Mouse (Mus musculus) embryo, embryonic 10.5 days (tissue): ENCODE measurements around the gene Nfib.
A peak's percentile ranks its signal among the peaks of the same experiment; 100 is the strongest.

Experiments used
- DNase-seq: peaks from one replicate; pipeline ENCODE4 v3.0.0-alpha.2; 2015; ENCODE audit warnings: low spot score

Nfib gene

DNA sequence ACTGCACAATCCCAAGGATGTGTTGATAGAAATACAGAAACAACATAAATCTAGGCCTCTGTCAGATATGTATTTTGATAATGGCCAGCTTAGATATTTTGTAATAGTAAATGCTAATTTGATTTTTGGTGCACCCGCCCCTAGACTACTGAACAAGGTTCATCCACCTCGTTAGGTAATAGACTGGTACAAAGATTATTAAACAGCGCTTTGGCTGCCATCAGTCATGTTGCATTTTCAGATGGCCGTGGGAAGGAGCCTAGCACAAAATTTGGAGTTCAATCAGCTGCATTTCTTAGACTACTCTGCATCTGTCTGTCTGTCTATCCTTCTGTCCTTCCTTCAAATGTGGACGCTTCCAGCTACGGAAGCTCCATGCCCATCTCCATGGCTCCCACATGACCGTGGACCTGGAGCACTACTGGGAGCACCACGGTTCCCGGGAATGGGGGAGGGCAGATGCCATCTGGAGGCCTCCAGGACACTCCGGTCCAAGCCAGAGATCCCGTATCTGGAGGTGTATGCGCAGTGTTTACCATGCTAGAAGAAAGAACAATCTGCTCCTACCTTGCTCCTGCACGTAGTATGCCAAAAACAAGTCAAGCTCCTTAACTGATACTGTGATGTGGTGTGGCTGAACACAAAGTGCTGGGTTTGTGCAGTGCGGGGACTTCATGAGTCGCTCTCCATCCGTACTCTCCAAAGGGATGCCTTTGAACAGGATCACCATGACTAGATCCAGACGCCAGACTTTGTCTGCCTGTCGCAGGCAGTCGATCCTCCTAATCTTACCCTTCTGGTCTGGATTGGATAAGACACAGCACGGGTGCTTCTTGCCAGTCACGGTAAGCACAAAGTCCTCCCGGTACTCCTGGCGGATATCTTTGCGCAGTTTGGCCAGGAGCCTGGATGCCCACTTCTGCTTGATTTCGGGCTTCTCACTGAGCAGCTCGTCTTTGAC lies 207.6 kb downstream of the Nfib start:
- no peak for DNase-seq

DNA sequence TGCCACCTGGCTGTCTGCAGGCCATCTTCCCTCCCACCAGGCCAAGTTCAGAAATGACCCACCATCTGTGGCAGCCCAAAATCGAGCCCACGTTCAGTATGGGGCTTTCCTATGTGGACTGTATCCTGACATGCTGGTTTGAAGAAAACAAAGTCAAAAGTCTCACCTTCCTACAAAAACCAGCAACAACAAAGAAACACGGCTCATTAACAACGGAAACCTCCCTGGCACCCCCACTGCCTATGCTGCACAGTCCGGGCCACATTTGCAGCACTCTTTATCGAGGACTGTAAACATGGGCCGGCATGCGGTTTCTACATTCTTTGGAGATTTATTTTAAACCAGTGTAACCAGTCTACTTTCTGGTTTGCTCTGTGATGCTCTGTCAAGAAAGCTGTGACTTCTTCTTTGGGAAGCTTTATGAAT lies 208.4 kb downstream of the Nfib start:
- DNase-seq: no peak

DNA sequence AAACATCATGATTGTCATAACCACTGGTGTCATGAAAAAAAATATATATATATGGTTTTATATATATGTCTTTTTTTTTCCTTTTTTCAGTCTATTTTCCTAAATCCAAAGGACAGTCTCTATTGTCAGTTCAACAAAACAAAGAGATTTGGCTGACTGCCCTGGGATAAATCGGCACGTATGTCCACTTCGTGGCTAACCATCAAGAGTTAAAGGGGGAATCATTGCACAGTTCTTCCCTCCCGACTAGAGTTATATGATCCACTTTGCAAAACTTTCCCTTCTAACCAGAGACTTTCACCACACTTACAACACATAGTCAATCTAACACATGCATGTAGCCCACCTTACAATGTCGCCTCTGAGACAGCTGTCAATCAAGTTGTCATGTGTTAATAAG lies 209.2 kb downstream of the Nfib start:
- no peak for DNase-seq

DNA sequence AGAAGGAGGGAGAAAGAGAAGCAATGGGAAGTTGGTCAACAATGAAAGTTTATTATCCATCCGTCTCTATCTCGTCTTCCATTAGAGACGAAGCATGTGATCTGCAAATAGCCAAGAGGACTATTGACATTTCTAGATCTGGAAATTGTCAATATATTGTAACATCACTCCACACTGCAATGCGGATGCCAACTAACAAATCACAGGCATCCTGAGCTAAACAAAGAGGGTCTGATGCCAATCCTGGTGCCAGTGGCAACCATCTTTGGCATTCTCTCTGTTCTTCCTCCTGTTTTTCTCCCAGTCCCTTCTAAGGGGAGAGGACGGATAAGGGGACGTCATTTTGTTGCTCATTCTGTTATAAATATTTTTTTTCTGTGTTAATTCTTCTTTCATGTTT lies 209.9 kb downstream of the Nfib start:
- no peak for DNase-seq

DNA sequence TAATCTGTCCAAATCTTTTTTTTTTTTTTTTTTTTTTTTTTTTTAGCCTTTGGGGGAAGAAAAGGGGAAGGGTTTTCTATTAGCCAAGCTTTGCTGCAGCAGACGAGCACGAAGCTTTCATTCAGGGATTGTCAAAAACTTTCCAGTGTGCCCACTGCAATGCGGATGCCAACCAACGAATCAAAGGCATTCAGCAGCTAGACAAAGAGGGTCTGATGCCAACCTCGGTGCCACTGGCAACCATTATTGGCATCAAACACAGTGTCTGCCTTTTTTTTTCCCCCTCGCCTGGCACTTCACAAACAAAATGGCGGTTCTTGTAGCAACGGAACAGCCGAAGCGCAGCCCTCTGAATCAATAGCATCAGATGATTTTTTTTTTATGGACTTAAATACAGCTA lies 210.7 kb downstream of the Nfib start:
- DNase-seq: no peak

- DNase-seq: no peak
These were observed 211.1 kb downstream of the Nfib start for GRCm38 (mm10) chr4:82494424-82494823.

DNA sequence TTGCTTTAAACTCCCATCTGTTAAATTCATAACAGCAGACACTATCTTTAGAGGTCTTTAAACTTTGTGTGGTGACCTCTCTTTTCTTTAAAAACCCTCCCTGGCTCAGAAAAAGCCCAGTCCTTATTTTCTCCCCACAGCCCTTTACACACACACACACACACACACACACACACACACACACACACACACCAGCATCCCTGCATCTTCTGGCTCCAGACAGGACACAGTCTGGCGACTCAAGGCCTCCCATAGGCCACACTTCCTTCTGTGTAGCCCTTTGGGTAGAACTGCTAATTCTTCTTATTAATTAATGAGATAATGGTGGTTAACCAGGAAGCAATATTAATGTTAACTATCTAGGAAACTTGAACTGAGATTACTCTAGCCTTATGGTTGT lies 211.7 kb downstream of the Nfib start:
- no peak for DNase-seq

DNA sequence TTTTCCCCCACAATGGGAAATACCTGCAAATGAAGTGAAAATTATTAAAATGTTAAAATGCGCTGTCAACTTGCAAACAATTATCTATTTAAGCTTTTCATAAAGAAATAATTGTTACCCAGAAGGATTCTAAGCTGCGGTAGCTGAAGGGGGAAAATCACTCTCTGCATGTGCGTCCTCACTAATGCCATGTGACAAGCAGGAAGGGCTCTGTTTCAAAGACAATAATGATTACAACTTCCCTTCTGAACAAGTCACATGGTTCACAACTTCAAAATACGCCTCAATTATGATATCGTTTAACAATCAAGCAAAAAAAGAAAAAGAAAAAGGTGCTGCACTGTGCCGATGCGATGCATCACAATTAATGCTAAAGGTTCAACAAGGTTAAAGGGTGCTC lies 212.2 kb downstream of the Nfib start:
- DNase-seq: no peak

DNA sequence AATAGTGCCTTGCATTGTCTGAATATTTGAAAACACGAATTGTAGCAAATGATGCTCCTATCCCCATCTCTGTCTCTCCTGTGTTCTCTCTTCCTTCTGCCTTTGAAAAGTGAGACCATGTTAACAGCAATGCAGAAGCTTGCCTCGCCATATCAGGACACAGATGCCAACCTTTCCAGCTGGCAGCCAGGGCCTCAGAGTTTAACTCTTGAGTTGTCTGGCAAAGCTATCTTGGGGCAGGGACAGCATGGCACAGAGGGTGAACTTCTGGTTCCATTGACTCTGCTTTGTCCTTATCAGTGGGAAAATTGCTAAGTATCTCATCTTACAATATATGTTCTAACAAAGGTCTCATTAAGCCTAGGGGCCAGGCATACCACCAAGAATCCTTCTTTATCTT lies 212.8 kb downstream of the Nfib start:
- no peak for DNase-seq

GRCm38 (mm10) chr4:82489939-82490338 lies 215.6 kb downstream of the Nfib start:
- peak; percentile 57 for DNase-seq

- no peak for DNase-seq
These were observed 219.6 kb downstream of the Nfib start for GRCm38 (mm10) chr4:82485910-82486309.

GRCm38 (mm10) chr4:82483871-82484270 lies 221.7 kb downstream of the Nfib start:
- no peak for DNase-seq

GRCm38 (mm10) chr4:82483298-82483697 lies 222.3 kb downstream of the Nfib start:
- no peak for DNase-seq

DNA sequence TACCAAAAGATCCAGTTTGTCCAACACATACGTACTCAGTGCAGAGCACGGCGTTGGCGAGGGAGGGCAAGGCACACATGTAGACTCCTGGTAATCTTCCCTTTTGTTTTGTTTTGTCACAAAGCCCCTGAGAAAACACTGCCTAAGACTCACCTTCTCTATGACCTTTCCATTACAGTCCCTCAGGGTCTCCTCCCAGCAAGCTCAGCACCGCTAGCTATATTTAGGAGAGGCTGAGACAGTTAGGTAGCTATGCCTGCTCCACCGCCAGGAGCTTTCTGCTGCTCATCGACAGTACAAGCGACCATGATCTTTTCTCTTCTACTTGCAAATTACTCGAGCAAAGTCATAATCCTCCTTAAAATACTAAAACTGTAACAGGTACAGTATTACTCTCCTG lies 224.9 kb downstream of the Nfib start:
- no peak for DNase-seq

GRCm38 (mm10) chr4:82479394-82479793 lies 226.2 kb downstream of the Nfib start:
- no peak for DNase-seq

DNA sequence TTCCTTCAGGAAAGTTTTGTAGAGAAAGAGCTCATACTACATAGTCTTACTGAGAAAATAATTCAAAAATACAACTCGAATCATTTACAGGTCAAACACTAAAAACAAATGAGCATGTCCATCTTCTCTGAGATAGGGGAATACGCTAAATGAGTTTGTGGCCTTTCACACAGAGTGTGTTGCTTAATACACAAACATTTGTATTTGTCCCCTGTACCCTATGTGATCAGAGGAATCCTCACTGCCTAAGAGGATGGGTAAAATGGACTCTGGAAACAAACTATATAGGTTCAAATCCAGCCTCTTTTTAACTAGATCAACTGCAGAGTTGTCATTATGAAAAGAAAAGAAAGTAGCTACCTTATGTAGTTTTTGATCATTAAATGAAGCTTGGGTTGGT lies 227.8 kb downstream of the Nfib start:
- no peak for DNase-seq

- DNase-seq: no peak
These were observed 229.1 kb downstream of the Nfib start for GRCm38 (mm10) chr4:82476411-82476810.

DNA sequence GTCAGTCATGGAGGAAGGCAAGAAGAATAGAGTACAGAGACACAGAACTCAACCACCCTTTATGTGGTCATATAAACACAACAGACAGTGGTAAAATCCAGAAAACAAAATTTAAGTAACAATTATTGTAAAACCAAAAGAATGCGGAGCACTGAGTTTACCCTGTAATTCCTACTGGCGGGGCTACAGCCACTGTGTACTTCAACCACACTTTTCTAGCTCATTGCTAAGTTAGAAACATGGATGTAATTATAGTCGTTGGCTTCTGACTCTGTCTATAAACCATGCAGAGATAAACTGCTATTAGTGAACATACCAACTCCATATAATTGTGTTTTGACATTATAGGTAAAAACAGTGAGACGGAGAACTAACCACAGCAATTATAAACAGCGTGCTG lies 231.2 kb downstream of the Nfib start:
- DNase-seq: no peak

GRCm38 (mm10) chr4:82470938-82471320 lies 234.6 kb downstream of the Nfib start:
- no peak for DNase-seq

DNA sequence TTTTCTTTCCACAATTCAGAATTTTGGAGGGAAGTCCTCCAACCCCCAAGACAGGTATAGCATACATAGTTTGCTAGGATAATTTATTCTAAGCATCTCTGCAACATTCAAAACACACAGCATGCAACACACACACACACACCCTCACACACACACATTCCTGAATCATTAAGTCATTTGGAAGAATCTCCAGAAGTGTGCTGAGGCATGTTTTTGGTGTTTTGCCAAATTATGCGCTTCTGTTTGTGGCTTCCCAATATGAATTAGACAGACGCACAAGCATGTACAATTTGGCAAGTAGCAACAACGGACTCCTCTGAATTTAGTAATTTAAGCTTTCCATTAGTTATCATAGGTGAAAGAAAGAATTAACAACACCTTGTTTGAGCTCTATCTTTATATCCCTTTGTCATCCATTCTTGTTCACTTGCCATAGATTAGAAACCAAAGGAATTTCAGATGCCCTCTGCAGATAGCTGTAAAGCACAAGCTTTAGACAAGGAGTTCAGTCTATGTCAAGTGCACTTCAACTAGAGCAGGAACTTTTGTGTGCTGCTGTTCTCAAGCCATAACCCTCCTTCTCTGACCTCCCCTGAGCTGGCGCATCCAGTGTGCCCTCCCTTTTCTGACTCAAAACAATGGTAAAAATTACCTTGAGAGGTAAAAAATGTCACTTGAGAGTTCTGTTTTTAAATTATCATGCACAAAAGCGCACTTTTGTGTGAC lies 235.2 kb downstream of the Nfib start:
- DNase-seq: no peak

- DNase-seq: no peak
These were observed 236.6 kb downstream of the Nfib start for GRCm38 (mm10) chr4:82468944-82469343.

- no peak for DNase-seq
These were observed 238.8 kb downstream of the Nfib start for GRCm38 (mm10) chr4:82466717-82467116.

DNA sequence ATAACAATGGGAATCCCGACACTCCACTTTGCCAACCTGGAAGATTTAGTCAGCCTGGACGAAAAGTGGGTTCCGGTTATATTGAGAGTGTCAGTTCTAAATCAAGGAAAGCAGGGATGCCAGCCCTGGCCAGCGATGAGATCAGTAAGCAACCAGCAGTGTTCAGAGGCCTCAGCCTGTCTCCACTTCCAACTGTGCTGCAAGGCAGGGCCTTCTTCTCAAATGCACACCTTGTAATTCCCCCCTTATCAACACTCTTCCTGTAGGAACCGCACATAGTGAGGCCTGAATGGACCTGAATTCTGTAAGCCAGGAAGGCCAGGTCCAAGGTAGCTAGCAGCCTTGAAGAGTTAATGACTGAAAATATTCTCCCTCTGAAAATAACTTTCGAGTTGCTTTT lies 239.4 kb downstream of the Nfib start:
- DNase-seq: no peak
